Mouse (Mus musculus): ENCODE data around the gene Csf3r.

GRCm38 (mm10) chr4:126018966-126019538, 5.3 kb upstream of the Csf3r start:
- TF ChIP-seq CTCF (IDR thresholded peaks at IDR 0.05; ENCODE audit: low read depth, low read length) (no peak), GATA1 (IDR thresholded peaks at IDR 0.05; ENCODE audit: borderline replicate concordance, low read length) (no peak)
